Mouse (Mus musculus) CH12.LX (cell line): ENCODE measurements around the gene Mrpl44. TPM values are rescaled to one million over a fixed set of nuclear protein-coding genes. Genes with fewer than 3 reads are reported as not detected.

Experiments
- DNase-seq: peaks from one replicate; pipeline ENCODE4 v3.0.0-alpha.2; 2013; ENCODE audit errors: extremely low read depth
- H3K27ac ChIP-seq: 2 replicates; pipeline ENCODE4 v1.5.1; 2012; ENCODE audit warnings: low read depth, mild to moderate bottlenecking, control low read depth, moderate library complexity; ENCODE audit not compliant: insufficient read depth
- H3K27me3 ChIP-seq: replicated peaks from 2 replicates; pipeline ENCODE3; 2012; ENCODE audit warnings: inconsistent platforms
- H3K36me3 ChIP-seq, 2 experiments: replicated peaks in 1 of 2; 2 replicates each; pipeline versions ENCODE3 to v1.6.1; 2012; ENCODE audit warnings: inconsistent platforms in 1 of 2, low read length in 1 of 2, mild to moderate bottlenecking in 1 of 2, mixed read lengths in 1 of 2, moderate library complexity in 1 of 2; ENCODE audit not compliant: control insufficient read depth in 1 of 2, insufficient read depth in 1 of 2
- H3K4me1 ChIP-seq, 2 experiments: 2 replicates each; pipeline ENCODE4 v1.6.1; 2012; ENCODE audit warnings: inconsistent platforms in 1 of 2, moderate library complexity in 1 of 2; ENCODE audit not compliant: insufficient read depth in 2 of 2, control insufficient read depth in 1 of 2
- H3K4me2 ChIP-seq: 2 replicates; pipeline ENCODE4 v1.6.1; 2012; ENCODE audit warnings: low read depth, mild to moderate bottlenecking, control low read depth; ENCODE audit not compliant: poor library complexity, insufficient read depth, severe bottlenecking
- H3K4me3 ChIP-seq, 3 experiments: fragments of 150-350 bp in 1 of 3; sonication (generic) in 1 of 3; replicated peaks in 1 of 3; 2 replicates each; pipeline versions ENCODE3 to v1.5.1; 2011 to 2012; ENCODE audit warnings: low read depth in 2 of 3, low read length in 2 of 3, mild to moderate bottlenecking in 2 of 3, moderate library complexity in 2 of 3, control low read depth in 1 of 3, improper control_type of control experiment in 1 of 3, inconsistent platforms in 1 of 3, mixed read lengths in 1 of 3; ENCODE audit not compliant: poor library complexity in 1 of 3
- H3K79me2 ChIP-seq: replicated peaks from 2 replicates; pipeline ENCODE4 v1.6.1; 2012; ENCODE audit warnings: mild to moderate bottlenecking, moderate library complexity; ENCODE audit not compliant: control insufficient read depth, poor library complexity, insufficient read depth, severe bottlenecking; ENCODE audit errors: extremely low read depth
- H3K9ac ChIP-seq: 2 replicates; pipeline ENCODE4 v1.6.1; 2012; ENCODE audit warnings: low read depth, mild to moderate bottlenecking, control low read depth, moderate library complexity; ENCODE audit not compliant: insufficient read depth
- H3K9me3 ChIP-seq: replicated peaks from 2 replicates; pipeline ENCODE3; 2012; ENCODE audit warnings: low read length, inconsistent platforms, mixed read lengths
- CHD1 ChIP-seq: IDR thresholded peaks from 2 replicates; pipeline ENCODE4 v1.6.1; 2012; ENCODE audit warnings: low read depth, low read length, improper control_type of control experiment, inconsistent platforms
- CTCF ChIP-seq, 2 experiments: IDR thresholded peaks in 1 of 2; conservative IDR thresholded peaks in 1 of 2; 2 replicates each; pipeline ENCODE4 v1.5.1; 2011 to 2012; ENCODE audit warnings: low read depth in 2 of 2, low read length in 2 of 2, improper control_type of control experiment in 1 of 2, inconsistent platforms in 1 of 2, mild to moderate bottlenecking in 1 of 2, moderate library complexity in 1 of 2
- E2F4 ChIP-seq: IDR thresholded peaks from 2 replicates; pipeline ENCODE4 v1.6.1; 2011; ENCODE audit warnings: low read depth, low read length, improper control_type of control experiment; ENCODE audit not compliant: insufficient replicate concordance
- EP300 ChIP-seq: IDR thresholded peaks from 2 replicates; pipeline ENCODE4 v1.6.1; 2011; ENCODE audit warnings: low read length, improper control_type of control experiment
- GABPA ChIP-seq: IDR thresholded peaks from 2 replicates; pipeline ENCODE4 v1.6.1; 2012; ENCODE audit warnings: low read depth, low read length, improper control_type of control experiment, inconsistent platforms; ENCODE audit not compliant: insufficient replicate concordance
- JUN ChIP-seq: IDR thresholded peaks from 2 replicates; pipeline ENCODE4 v1.6.1; 2011; ENCODE audit warnings: low read depth, mild to moderate bottlenecking, low read length, improper control_type of control experiment, moderate library complexity; ENCODE audit not compliant: insufficient read depth
- JUND ChIP-seq: conservative IDR thresholded peaks from 2 replicates; pipeline ENCODE4 v1.6.1; 2011; ENCODE audit warnings: low read depth, low read length, improper control_type of control experiment
- KAT2A ChIP-seq: IDR thresholded peaks from 2 replicates; pipeline ENCODE4 v1.6.1; 2012; ENCODE audit warnings: low read length, improper control_type of control experiment, inconsistent platforms; ENCODE audit not compliant: insufficient replicate concordance
- MAX ChIP-seq: IDR thresholded peaks from 2 replicates; pipeline ENCODE4 v1.6.1; 2011; ENCODE audit warnings: low read length, improper control_type of control experiment
- MAZ ChIP-seq: IDR thresholded peaks from 2 replicates; pipeline ENCODE4 v1.6.1; 2012; ENCODE audit warnings: low read depth, mild to moderate bottlenecking, inconsistent platforms, low read length, improper control_type of control experiment, moderate library complexity
- MEF2A ChIP-seq: IDR thresholded peaks from 2 replicates; pipeline ENCODE4 v1.6.1; 2014; ENCODE audit warnings: low read depth, mild to moderate bottlenecking, inconsistent platforms, low read length, improper control_type of control experiment, borderline replicate concordance
- MXI1 ChIP-seq: IDR thresholded peaks from 2 replicates; pipeline ENCODE4 v1.6.1; 2011; ENCODE audit warnings: mild to moderate bottlenecking, low read depth, low read length, improper control_type of control experiment
- MYC ChIP-seq: IDR thresholded peaks from 2 replicates; pipeline ENCODE4 v1.6.1; 2011; ENCODE audit warnings: low read depth, mild to moderate bottlenecking, improper control_type of control experiment, low read length
- NELFE ChIP-seq: IDR thresholded peaks from 2 replicates; pipeline ENCODE4 v1.6.1; 2011; ENCODE audit warnings: low read depth, low read length, improper control_type of control experiment
- PAX5 ChIP-seq: IDR thresholded peaks from 2 replicates; pipeline ENCODE4 v1.6.1; 2012; ENCODE audit warnings: low read length, inconsistent platforms, mixed read lengths
- POLR2A ChIP-seq: IDR thresholded peaks from 2 replicates; pipeline ENCODE4 v1.6.1; 2011; ENCODE audit warnings: low read depth, mild to moderate bottlenecking, improper control_type of control experiment, low read length
- POLR2AphosphoS2 ChIP-seq: IDR thresholded peaks from 2 replicates; pipeline ENCODE4 v1.6.1; 2011; ENCODE audit warnings: low read depth, low read length, improper control_type of control experiment
- RAD21 ChIP-seq: IDR thresholded peaks from 2 replicates; pipeline ENCODE4 v1.6.1; 2011; ENCODE audit warnings: low read depth, mild to moderate bottlenecking, low read length, improper control_type of control experiment, moderate library complexity
- SIN3A ChIP-seq: IDR thresholded peaks from 2 replicates; pipeline ENCODE4 v1.6.1; 2012; ENCODE audit warnings: low read length, improper control_type of control experiment, inconsistent platforms
- SMC3 ChIP-seq: IDR thresholded peaks from 2 replicates; pipeline ENCODE4 v1.6.1; 2011; ENCODE audit warnings: low read depth, low read length, improper control_type of control experiment
- TBP ChIP-seq: conservative IDR thresholded peaks from 2 replicates; pipeline ENCODE4 v1.6.1; 2011; ENCODE audit warnings: low read depth, low read length, improper control_type of control experiment
- TCF12 ChIP-seq: IDR thresholded peaks from 2 replicates; pipeline ENCODE4 v1.6.1; 2014; ENCODE audit warnings: low read depth, mild to moderate bottlenecking, inconsistent platforms, low read length, improper control_type of control experiment
- UBTF ChIP-seq: IDR thresholded peaks from 2 replicates; pipeline ENCODE4 v1.6.1; 2012; ENCODE audit warnings: low read depth, mild to moderate bottlenecking, inconsistent platforms, low read length, improper control_type of control experiment, moderate library complexity
- USF1 ChIP-seq: IDR thresholded peaks from 2 replicates; pipeline ENCODE4 v1.6.1; 2014; ENCODE audit warnings: low read depth, mild to moderate bottlenecking, inconsistent platforms, low read length, improper control_type of control experiment
- USF2 ChIP-seq: conservative IDR thresholded peaks from 2 replicates; pipeline ENCODE4 v1.6.1; 2011; ENCODE audit warnings: low read depth, low read length, improper control_type of control experiment
- ZC3H11A ChIP-seq: IDR thresholded peaks from 2 replicates; pipeline ENCODE4 v1.6.1; 2012; ENCODE audit warnings: low read depth, mild to moderate bottlenecking, inconsistent platforms, low read length, improper control_type of control experiment
- ZKSCAN1 ChIP-seq: IDR thresholded peaks from 2 replicates; pipeline ENCODE4 v1.6.1; 2012; ENCODE audit warnings: low read depth, inconsistent platforms, low read length, improper control_type of control experiment, borderline replicate concordance
- ZMIZ1 ChIP-seq: IDR thresholded peaks from 2 replicates; pipeline ENCODE4 v1.6.1; 2012; ENCODE audit warnings: low read depth, mild to moderate bottlenecking, inconsistent platforms, low read length, improper control_type of control experiment
- ZNF384 ChIP-seq: IDR thresholded peaks from 2 replicates; pipeline ENCODE4 v1.6.1; 2012; ENCODE audit warnings: low read depth, low read length, improper control_type of control experiment, inconsistent platforms
- dilution Hi-C: fragments of 300-500 bp; cut with MboI; formaldehyde crosslinking; loops from 2 replicates; pipeline ENCODE4 v1.14.3; 2020; ENCODE audit warnings: low sequenced_read_pairs; ENCODE audit not compliant: extremely low pct_unique_long_range_greater_than_20kb, extremely low pct_ligation_motif_present
- in situ Hi-C: fragments of 300-500 bp; cut with MboI; formaldehyde crosslinking; loops from 3 replicates; pipeline ENCODE4 v1.14.3; 2019; ENCODE audit warnings: low sequenced_read_pairs, low pct_ligation_motif_present, low pct_unique_long_range_greater_than_20kb, mixed read lengths
- polyA plus RNA-seq: library from polyadenylated mRNA; unstranded; fragments of >175 nt; gene quantifications from 2 replicates; pipeline ENCODE4 v1.2.1, GENCODE M21; 2012; ENCODE audit warnings: low read depth; ENCODE audit not compliant: insufficient read length
- total RNA-seq, 2 experiments: library from RNA; depleted of rRNA; stranded (reverse); fragments of 300-350 nt in 1 of 2; fragments of >200 nt in 1 of 2; gene quantifications; 2 replicates each; pipeline ENCODE4 v1.2.3; 2012 to 2014

Mrpl44 gene
- total and polyA plus RNA-seq, 3 experiments, result 63.7 to 129 (median 84.3) TPM

DNA sequence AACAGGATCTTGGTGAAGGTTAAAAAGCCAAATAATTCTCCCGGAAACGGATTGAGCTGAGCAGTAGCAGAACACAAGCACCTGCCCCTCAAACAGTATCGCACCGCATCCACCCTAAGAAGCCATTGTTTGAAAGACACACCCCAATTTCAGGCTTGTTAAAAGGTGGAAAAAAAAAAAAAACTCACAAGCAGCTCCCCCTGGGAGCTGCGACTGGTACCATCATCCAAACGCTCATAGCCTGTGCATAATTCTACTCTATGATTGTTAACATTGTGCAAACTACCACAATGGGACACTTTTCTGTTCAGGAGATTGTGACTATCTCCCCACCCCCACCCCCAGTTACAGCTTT lies 13.9 kb upstream of the Mrpl44 start:
- Histone ChIP-seq H3K4me3 (peak overlapping the region in 2 of 3 experiments; percentile 50 to 99), H3K9ac (0 out of 2 replicates have a peak overlapping the region, but pooled peaks have one; percentile 11), H3K4me1 (peaks cover 12 to 64% of the 10 kb centered on the region in 2 experiments), H3K9me3 (no peaks in the 10 kb centered on the region)
- DNase-seq, result no peak
- dilution Hi-C loops, result no loop called here
- TF ChIP-seq ZMIZ1 (no peak), EP300 (no peak), MEF2A (0 out of 2 replicates have a peak, but pooled peaks have one; percentile 1), USF2 (no peak), PAX5 (no peak), ZNF384 (peak; percentile 79)
- TF ChIP-seq, all 38 proteins: peak for 2
- Histone ChIP-seq H3K79me2 (peaks cover 34% of the 10 kb centered on the region), H3K27ac (no peak overlapping the region), H3K27me3 (no peaks in the 10 kb centered on the region), H3K36me3 (peaks cover 0 to 7% of the 10 kb centered on the region in 2 experiments), H3K4me2 (peak overlapping the region; percentile 62)
- in situ Hi-C loops, result loop anchor here (25.0 kb wide), 1 partner anchor 725 kb away; no protein-coding TSS in a partner anchor

DNA sequence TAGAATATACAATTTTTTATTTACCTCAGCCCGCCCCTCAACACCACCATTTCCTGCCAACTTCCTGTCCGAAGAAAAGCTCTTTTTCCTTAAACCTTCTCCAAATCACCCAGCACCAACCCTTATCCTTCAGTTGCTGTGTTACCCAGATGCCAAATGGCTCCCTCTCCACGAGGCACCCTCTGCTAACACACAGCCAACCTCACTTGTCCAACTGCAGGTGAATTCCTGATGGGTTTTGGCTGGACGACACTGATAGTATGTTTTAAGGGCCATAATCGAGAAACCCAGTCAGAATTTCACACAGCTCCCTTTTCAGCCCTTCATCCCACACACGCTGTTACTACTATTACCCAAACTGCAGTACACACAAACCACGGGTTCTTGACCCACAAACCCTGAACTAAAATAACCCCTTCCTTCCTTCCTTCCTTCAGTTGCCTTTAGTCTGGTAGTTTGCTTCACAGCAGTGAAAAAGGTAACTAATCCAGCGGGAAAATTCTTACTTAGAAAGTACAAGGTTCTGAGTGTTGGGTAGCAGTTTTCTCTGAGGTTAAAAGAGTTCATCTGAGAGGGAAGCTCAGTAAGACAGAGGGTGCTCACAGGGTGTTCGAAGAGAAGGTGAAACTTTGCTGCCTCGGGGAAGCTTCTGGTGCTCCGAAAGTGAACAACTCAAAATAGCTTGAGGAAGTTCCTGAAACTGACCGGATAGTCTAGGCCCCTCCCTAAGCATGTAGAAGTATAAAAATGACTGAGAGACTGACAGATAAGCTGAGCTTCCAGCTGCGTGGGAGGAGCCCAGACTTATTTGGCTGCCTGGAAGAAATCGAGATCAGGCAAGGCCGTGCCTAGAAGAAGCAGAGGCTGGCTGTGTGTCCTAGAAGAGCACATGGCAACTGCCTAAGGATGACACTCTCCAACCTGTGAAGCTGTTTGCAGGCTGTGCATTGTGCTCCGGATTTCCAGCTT lies 13.3 kb upstream of the Mrpl44 start:
- in situ Hi-C loops, result loop anchor here (25.0 kb wide), 1 partner anchor 725 kb away; no protein-coding TSS in a partner anchor
- peak; percentile 86 for DNase-seq
- H3K36me3 ChIP-seq, result peaks cover 0 to 7% of the 10 kb centered on the region in 2 experiments
- dilution Hi-C loops, result no loop called here
- H3K9ac ChIP-seq, result 0 out of 2 replicates have a peak overlapping the region, but pooled peaks have one; percentile 11
- peak overlapping the region; percentile 71 for H3K27ac ChIP-seq
- peak overlapping the region; percentile 3 to 99 (median 17) for H3K4me3 ChIP-seq
- peak overlapping the region; percentile 62 for H3K4me2 ChIP-seq
- H3K9me3 ChIP-seq, result no peaks in the 10 kb centered on the region
- peaks cover 12 to 64% of the 10 kb centered on the region in 2 experiments for H3K4me1 ChIP-seq
- H3K79me2 ChIP-seq, result peaks cover 29% of the 10 kb centered on the region
- H3K27me3 ChIP-seq, result no peaks in the 10 kb centered on the region
- TF ChIP-seq ZMIZ1 (no peak), ZC3H11A (no peak), E2F4 (no peak), JUND (no peak), PAX5 (no peak), USF2 (no peak), MAX (0 out of 2 replicates have a peak, but pooled peaks have one; percentile 26), POLR2A (peak; percentile 47), ZNF384 (no peak), USF1 (no peak), JUN (no peak), SIN3A (no peak; the same call in 1 of the 2 replicates), TCF12 (no peak; the same call in 1 of the 2 replicates), NELFE (no peak), RAD21 (no peak), SMC3 (no peak), MYC (no peak; the same call in 1 of the 2 replicates), MXI1 (no peak; the same call in 1 of the 2 replicates), UBTF (no peak), CHD1 (peak; percentile 68; the same call in 1 of the 2 replicates), MAZ (no peak), TBP (0 out of 2 replicates have a peak, but pooled peaks have one; percentile 56), GABPA (no peak), POLR2AphosphoS2 (no peak), ZKSCAN1 (no peak), KAT2A (no peak), CTCF (conservative IDR thresholded peaks at IDR 0.05 in 1 of 2, IDR thresholded peaks at IDR 0.05 in 1 of 2; ENCODE audit: low read depth in 2 of 2, low read length in 2 of 2) (no peak), MEF2A (peak; percentile 78; the same call in 1 of the 2 replicates)
